Mouse (Mus musculus) ovary, postnatal 36 days (tissue): ENCODE measurements around the gene Metap1.
"Not testable (repeated sequence)": the region's sequence is repeated elsewhere in the genome, so short reads cannot be mapped to it uniquely, and the experiment has no call there.

Experiments
- DNase-seq: peaks from one replicate; pipeline ENCODE4 v3.0.0; 2022; ENCODE audit warnings: low spot score, mixed read lengths

Gene Metap1

DNA sequence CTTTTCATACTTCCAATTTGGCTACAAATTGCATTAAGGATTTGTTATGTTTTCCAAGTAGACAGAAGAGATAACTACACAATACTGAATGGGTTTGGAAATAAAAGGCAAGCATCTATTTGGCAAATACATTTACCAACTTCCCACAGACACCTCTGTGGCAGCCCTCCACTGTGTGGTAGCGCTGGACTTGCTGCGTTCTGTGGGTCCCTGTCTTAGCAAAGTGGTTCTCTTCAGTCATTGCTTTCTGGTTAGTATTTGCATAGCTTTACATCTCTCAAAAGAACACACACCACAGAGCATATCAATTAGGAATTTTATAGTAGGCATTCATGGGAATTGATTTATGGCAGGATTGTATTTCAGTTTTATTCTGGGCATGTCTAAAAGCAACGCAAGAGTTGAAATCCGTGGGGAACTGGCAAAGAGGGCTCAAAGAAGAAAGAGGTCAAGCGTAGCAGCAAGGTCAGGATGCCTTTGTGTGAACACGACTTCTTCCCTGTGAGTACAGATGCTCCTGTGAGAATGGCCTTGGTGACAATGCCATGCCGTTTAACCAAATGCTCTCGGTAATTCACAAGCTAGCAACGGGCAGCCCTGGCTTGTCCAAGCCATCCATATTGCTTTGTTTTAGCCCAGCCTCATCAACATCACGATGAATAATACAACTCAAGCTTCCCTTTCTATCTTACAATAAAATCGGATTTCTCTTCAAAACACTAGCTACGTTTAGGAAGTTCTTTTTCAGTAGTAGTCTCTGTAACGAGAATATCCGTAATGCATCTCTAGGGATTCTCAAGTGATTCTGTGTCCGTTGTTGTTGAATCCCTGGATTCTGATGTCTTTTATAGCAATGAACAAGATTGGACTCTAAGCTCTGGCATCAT, 10.8 kb upstream of the Metap1 start:
- DNase-seq = no peak

DNA sequence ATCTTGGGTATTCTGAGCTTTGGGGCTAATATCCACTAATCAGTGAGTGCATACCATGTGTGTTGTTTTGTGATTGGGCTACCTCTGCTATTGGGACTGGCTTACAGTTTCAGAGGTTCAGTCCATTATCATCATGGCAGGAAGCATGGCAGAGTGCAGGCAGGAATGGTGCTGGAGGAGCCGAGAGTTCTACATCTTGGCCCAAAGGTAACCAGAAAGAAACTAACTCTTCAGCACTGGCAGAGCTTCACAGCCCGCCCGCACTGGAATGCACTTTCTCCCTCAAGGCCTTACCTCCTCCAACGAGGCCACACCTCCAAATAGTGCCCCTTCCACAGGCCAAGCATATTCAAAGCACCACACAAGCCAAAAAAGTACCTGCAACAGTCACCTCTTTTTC, 9.4 kb upstream of the Metap1 start:
- no peak for DNase-seq

DNA sequence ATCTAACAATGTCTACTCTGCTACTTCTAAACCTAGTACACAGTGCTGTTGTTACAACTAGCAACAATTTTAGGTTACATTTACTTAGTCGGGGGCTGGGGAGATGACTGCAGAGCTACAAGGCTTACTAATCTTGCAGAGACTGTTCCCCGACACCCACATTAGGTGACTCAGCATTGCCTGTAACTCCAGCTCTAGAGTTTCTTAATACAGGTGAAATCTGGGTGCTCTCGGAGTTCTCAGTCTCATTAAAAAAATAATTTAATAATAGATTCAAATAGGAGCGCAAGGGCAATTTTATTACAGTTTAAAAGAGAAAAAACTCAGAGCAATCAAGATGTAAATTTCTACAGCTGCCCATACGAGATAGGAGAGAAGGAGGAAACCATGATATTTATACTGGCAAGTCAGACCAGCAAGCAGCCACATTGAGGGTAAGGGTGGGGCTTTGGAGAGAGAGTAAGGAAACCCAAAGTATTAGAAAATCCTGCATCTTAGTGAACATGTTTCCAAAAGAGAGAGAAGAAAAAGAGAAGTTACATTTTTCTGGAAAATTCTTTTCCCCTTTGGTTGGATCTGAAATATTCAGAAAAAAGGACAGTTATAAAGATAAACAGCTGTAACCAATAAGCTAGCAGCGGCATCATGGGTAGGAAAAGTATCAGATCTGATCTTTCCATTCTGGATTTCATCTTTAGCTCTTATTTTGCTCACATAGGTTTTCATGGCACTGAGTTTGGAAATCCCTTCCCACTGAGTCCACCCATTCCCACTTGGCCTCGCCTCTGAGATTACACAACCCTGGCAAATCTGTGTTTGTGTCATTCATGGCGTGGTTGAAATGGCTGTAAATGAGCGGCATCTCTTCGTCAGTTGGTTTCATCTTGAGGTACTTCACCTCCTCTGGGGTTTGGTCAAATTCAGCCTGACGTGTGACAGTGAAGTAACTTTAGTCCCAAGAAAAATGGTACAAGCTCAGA, 6.1 kb upstream of the Metap1 start:
- no peak for DNase-seq

DNA sequence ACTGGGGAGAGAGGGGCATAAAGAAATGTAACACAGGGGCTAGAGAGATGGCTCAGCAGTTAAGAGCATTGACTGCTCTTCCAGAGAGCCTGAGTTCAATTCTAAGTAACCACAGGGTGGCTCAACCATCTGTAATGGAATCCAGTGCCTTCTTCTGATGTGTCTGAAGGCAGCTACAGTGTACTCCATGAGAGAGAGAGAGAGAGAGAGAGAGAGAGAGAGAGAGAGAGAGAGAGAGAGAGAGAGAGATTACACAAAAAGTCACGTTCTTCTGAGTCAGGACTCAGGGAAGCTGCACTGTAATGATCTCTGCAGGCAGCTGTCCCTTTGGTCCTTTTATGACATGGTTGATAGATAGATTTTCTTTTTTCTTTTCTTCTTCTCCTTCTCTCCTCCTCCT, 5.2 kb upstream of the Metap1 start:
- DNase-seq = no peak

DNA sequence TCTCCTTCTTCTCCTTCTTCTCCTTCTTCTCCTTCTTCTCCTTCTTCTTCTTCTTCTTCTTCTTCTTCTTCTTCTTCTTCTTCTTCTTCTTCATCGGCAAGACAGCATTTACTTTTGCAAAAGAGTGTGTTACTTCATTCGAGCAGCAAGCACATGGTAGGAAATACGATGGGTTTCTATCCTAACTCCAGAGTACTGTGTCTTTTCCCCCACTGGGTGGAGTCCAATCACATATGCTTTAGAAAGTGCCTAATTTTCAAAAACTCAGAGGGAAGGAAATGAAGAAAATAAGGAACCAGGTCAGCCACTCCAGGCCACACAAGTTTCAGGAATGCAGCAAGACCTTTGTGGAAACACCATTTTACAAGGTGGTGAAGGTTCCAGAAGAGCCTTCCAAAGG, 4.4 kb upstream of the Metap1 start:
- no peak for DNase-seq

DNA sequence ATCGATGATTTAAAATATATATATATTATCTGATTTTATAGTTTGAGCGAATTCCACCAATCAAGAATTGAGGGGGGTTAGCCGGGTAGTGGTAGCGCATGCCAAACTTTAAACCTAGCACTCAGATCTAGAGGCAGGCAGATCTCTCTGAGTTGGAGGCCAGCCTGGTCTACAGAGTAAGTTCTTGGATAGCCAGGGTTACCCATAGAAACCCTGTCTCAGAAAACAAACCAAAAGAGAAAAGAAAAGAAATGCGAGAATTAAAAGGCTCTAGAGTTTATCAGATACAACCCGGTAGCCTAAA, 671 bp upstream of the Metap1 start:
- no peak for DNase-seq

DNA sequence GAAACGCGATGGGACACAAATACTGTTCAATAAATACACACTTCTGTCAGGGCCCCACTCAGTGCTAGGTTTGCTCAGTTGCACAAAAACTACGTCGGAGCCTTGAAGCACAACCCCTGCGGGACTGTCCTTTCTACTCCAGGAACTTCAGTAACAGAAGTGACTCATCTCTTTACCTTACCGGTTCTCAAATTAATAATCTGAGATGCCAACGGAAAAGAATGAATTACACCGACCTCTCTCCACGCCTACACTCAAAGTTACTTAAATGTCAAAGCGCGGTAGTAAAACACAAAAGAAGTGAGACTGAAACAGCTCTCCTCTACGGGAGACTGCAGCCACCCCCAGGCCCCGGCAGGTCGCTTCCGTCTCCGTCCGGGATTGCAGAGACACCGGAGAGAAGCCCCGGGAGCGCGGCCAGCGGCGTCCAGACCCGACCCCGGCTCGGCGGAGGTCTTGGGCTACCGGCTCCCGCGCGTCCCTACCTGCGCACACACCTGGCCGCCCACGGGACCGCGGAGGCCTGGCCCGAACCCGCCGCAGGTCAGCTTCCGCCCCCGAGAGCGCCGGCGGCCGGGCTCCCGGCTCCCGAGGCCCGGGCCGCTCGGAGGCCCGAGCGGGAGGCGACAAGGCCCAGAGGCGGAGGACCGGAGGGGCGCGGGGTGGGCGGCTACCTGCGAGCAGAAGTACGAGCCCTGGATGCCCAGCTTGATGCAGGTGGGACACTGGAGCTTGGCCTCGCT, 560 bp downstream of the Metap1 start:
- no peak for DNase-seq

DNA sequence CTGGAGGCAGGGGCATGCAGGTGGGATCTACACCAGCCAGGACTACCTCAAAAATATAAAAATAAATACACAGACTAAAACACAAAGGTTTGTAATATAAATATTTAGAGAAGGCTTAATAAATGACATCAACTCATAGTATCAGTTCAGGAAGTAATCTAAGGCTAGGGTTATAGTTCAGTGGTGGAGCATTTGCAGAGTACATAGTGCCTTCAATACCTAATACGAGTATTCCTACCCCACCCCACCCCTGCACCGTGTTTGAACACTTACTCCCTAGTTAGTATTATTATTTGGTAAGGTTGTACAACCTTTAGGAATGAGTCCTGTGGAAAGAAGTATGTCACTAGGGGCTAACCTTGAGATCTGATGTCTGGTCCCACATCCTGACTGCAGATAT, 6.1 kb downstream of the Metap1 start:
- DNase-seq = no peak

DNA sequence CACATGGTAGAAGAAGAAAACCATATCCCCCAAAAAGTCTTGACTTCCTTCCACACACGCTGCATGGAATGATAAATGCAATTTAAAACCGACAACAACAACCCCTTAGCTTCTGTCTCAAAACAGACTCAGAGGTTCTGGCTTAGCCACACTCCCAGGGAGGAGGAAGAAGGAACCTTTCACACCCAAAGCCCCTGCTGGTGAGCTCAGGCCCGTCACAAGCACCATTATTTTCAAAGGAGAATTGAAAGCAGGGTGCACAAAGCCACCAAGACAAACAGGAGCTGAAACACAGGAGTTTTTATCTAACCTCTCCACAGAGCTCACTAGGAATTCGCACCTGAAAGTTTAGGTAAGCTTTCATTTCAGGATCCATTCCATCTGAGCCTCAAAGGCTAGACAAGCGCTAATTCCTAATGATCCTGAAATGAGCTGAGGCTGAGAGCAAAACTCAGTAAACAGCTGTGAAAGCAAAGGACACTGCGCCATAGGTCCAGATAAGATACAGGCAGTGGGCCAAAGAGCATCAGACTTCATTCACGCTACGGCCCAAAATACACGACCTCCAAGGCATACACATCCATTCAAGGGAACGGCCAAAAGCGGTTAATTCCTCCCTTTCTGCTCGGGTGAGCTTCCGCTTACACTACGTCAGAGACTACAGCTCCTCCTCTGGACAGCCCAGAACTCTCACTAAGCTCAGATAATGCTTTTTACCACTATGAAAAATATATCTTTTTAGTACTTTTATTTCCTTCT, 7.6 kb downstream of the Metap1 start:
- DNase-seq = peak; percentile 14

DNA sequence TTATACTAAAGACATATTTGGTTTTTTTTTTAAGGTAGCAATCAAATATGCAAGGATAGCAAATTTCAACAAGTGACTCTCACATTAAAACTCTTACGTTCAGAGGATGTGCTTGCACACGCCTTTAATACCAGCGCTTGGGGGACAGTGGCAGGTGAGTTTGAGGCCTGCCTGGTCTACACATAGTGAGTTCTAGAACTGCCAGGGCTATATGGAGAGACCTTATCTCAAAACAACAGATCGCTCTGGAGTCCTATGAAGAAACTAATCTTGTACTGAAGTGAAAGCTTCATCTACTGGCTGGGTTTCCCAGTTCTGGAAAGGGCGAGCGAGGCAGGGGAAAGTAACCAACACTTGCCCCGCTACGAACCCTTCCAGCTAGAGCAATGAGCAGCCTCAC, 9.8 kb downstream of the Metap1 start:
- no peak for DNase-seq

DNA sequence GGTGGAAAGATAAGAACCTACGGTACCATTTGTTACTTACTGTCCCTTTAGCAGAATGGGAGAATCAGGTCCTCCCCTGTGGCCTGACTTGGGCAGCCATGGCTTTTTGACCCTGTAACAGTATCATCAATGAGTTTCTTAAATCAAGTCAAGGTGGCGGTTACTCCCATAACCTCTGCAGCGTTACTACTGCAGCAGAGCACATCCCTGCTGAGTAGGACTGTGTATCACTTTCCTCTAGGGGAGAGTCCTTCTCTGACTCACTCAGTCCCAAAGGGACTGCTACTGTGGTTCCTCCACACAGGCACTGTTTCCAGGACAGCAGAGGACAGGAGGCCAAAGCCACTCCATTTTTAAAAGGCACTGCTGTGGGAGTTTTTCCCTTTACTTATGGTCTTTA, 18.2 kb downstream of the Metap1 start:
- DNase-seq = no peak

DNA sequence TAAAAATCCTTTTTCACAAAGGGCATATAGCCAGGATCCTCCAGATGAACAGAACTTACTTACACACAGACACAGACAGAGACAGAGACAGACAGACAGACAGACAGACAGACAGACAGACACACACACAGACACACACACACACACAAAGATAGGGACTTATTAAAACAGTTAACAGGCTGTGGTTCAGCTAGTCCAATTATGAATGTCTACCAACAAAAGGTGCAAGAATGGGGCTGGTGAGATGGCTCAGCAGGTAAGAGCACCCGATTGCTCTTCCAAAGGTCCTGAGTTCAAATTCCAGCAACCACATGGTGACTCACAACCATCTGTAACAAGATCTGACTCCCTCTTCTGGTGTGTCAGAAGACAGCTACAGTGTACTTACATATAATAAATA, 22.7 kb downstream of the Metap1 start:
- not testable (repeated sequence) for DNase-seq

DNA sequence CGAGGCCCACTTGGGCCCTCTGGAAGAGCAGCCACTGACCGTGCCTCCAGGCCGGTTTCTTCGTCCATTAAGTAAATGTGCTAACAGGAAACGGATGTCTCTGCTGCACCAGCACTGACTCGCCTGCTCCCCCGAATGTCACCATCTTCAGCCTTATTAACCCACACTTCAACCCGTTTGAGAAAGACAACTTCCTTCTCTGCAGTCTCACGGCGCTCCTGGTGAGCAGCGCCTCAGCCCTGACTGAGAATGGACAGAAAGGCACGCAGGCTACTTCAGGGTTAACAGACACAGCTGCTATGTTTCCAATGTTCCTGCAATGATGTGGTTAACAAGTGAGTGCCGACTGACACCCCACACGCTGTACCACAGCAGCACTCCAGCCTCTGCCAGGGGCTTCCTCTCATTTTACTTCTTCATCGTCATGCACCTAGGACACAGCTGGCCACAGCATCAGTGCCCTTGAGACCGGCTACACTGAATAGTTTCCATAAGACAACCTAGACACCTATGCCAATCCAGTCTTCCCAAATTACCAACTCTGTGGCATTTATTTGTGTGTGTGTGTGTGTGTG, 24.7 kb downstream of the Metap1 start:
- DNase-seq = no peak

DNA sequence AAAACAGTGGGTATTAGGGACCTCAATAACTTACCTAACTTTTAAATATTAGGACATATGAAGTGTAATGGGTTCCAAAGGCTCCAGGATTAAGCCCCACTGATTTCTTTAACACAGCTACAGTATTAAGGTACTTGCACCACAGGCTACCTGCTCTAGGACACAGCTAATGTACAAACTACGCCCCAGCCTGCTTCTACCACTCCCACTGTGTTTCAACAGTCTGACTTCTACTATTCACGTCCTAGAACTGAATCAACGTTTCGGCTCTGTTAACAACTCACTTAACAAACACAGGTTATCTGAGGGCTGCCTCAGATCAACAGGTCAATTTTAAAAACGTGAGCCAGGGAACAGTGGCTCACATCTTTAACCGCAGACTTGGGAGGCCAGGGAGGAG, 25.5 kb downstream of the Metap1 start:
- no peak for DNase-seq

DNA sequence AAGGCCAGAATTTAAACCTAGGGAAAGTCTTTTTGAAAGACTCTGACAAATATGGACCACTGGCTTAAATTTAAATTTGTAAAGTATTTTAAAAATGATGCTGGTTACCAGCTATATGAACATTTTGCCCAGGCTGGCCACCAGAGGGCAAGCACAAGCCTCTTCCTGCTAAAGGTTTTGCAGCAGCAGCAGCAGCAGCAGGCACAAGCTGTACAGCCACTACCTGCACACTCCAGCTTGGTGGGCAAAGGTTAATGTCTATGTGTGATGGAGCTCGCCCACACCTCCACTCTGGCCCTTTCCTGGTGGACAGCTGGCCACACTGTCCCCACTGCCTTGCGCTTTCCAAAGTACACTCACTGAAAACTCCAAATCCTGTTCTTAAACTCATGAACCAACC, 26.2 kb downstream of the Metap1 start:
- DNase-seq = no peak

DNA sequence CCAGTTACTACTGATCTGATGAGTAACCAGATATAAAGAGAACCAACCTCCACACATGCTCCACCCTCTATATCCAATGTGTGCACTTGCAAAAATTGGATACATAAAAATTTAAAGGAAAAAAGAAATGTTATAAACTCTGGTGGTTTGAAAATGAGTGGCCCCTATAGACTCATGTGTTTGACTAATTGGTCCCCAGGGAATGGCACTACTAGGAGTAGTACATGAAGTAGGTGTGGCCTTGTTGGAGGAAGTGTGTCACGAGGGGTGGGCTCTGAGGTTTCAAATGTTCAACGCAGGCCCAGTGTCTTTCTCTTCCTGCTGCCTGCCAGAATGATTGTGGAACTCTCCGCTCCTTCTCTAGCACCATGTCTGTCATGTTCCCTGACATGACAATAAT, 27.5 kb downstream of the Metap1 start:
- DNase-seq = no peak

DNA sequence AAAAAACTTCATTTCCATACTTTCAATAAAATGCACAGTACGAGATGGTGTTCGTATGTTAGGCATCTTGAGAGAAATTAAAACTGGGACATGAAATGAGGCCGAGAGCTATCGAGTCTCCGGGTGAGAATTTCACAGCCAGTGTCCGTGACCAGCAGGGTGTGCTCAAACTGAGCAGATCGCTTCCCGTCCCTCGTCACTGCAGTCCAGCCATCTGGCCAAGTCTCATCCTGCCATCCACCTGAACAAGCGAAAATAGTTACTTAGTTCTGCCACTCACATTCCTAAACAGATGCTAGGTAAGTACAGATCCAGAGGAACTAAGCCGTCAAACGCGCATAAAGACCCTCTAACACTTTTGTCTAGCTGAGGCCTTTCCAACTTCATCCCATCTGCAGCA, 29.1 kb downstream of the Metap1 start:
- DNase-seq = no peak

DNA sequence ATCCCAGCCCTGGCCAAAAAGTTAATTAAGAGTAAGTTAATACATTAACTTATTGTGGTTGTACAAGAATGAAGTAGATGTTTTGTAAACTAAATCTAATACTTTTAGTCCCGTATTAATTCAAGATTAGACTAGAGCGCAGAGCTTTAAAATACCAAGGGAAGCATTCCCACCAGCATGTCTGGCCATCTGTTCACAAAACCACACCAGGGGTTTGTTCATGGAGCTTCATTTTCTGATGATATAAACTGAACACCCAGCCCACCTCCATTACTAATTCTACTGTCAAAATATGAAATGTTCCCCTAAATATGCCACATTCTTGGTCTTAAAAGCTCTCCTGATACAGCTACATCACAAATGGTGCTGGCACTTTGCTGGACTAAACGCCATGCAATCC, 30.9 kb downstream of the Metap1 start:
- no peak for DNase-seq

DNA sequence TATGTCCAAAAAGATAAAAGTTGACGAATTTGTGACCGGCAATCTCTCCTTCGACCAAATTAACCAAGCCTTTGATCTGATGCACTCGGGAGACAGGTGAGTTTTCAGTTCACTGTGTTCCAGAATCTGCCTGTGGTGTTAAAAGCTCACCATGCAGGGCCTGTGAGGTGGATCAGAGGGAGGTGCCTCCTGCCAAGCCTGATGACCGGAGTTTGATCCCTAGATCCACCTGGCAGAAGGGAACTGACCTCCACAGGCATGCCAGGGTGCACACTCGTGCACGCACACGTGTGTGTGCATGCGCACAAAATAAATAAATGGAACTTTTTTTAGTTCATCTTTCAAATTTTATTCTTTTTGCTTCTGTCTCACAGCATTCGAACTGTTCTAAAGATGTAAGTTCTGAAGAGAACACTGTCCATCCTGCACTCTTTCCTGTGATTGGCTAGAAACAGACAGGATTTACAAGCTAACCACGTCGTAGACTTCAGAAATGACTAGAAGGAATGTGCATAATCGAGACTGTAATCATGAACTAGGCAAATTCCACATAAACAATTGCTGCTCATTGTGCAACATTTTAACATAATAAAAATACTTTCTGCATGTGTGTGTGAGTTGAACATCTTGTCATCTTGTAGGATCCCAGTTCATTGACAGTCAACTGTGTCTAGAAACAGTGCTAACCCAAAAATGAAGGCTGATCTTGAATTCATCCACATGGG, 34.4 kb downstream of the Metap1 start:
- no peak for DNase-seq

DNA sequence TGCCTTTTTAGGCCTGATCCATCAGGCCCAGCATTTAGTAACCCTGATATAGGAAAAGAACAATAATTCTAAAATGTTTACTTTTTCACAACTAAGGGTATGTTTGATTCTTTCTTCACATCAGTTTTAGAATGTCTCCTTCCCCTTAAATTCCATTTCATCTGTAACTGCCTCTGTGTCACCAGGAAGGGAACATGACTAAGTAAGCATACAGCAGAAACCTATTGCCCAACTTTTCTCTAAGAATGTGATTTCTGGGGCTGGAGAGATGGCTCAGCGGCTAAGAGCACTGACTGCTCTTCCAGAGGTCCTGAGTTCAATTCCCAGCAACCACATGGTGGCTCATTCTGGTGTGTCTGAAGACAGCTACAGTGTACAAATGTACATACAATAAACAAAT, 35.1 kb downstream of the Metap1 start:
- DNase-seq = no peak

DNA sequence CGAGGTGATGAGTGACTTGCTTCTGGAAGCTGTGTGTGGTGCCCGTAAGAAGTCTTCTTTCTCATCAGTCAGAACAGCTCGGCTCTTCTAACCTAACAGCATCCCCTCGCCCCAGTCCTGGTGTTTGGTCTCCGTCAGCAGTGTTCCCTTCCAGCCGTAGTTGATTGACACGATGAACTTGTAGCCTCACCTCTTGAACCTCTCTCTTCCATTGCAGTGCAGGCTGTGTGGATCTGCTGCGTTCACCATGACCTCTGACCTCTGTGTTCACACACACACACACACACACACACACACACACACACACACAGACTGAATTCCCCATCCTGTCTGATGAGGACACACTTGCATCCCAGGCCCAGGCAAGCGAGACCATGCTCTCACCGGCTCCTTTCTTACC, 37.1 kb downstream of the Metap1 start:
- DNase-seq = no peak
